Mouse (Mus musculus): ENCODE data around the gene Rgl1. TPM values are rescaled to one million over a fixed set of nuclear protein-coding genes. Genes with fewer than 3 reads are reported as not detected.
A peak's percentile ranks its signal among the peaks of the same experiment; 100 is the strongest.

The Rgl1 gene
- 1.2 and 1.3 TPM in 2 replicates for total RNA-seq (2012; rRNA removed)

- Histone ChIP-seq H3K4me1 (ENCODE audit: control insufficient read depth in 2 of 2, insufficient read depth in 2 of 2, low read length in 2 of 2, poor library complexity in 1 of 2) (peaks cover 0 to 2% of the 10 kb centered on the region in 2 experiments; a peak in 1 of 4 replicates), H3K4me3 (ENCODE audit: insufficient read depth in 1 of 2, low read depth in 1 of 2, low read length in 2 of 2, poor library complexity in 1 of 2, severe bottlenecking in 1 of 2) (peak within 1 kb of the TSS; percentile 81 to 91), H3K27ac (ENCODE audit: insufficient read depth, low read depth, low read length, poor library complexity, severe bottlenecking) (no peak within 1 kb of the TSS), H3K36me3 (ENCODE audit: control insufficient read depth, insufficient read depth, low read length, poor library complexity, severe bottlenecking) (peaks cover 9% of the 10 kb centered on the region), H3K9ac (ENCODE audit: insufficient read depth, low read depth, low read length, poor library complexity, severe bottlenecking) (peak within 1 kb of the TSS; percentile 75), H3K9me3 (ENCODE audit: control insufficient read depth, insufficient read depth, low read depth, low read length) (no peaks in the 10 kb centered on the region)
- in situ Hi-C loops (cut with MboI; ENCODE audit: low sequenced_read_pairs in 2 of 2, unreplicated experiment in 2 of 2) = no loop called here
- no peak for TF ChIP-seq CHD2 (IDR thresholded peaks at IDR 0.05; ENCODE audit: low read depth, low read length)
- TF ChIP-seq ZNF384 (IDR thresholded peaks at IDR 0.05; ENCODE audit: low read depth, low read length) = no peak
- no peak for TF ChIP-seq MAFK (IDR thresholded peaks at IDR 0.05; ENCODE audit: insufficient read depth, low read depth, low read length)
- no peak for TF ChIP-seq ZC3H11A (IDR thresholded peaks at IDR 0.05; ENCODE audit: borderline replicate concordance, low read depth, low read length)
- no peak for TF ChIP-seq HCFC1 (IDR thresholded peaks at IDR 0.05; ENCODE audit: borderline replicate concordance, insufficient read depth, low read length)
- peak; percentile 91 for DNase-seq (ENCODE audit: low read depth, low spot score)
These were observed at the start of gene Rgl1, which contains the start of gene Arpc5 for GRCm38 (mm10) chr1:152766032-152766772. Gene Rgl1 (minus strand): TSS chr1:152766351. Gene Arpc5 (plus strand): TSS chr1:152766542.

GRCm38 (mm10) chr1:152815265-152815701 is 49.1 kb upstream of the Rgl1 start:
- H3K27ac ChIP-seq (ENCODE audit: insufficient read depth, low read depth, low read length, poor library complexity, severe bottlenecking) = no peak overlapping the region
- peaks cover 9 to 20% of the 10 kb centered on the region in 2 experiments; a peak in 3 of 4 replicates for H3K4me1 ChIP-seq (ENCODE audit: control insufficient read depth in 2 of 2, insufficient read depth in 2 of 2, low read length in 2 of 2, poor library complexity in 1 of 2)
- TF ChIP-seq ZNF384 (IDR thresholded peaks at IDR 0.05; ENCODE audit: low read depth, low read length) = peak; percentile 46; the same call in 1 of the 2 replicates
- no peak for TF ChIP-seq CHD2 (IDR thresholded peaks at IDR 0.05; ENCODE audit: low read depth, low read length)
- TF ChIP-seq MAFK (IDR thresholded peaks at IDR 0.05; ENCODE audit: insufficient read depth, low read depth, low read length) = no peak
- TF ChIP-seq HCFC1 (IDR thresholded peaks at IDR 0.05; ENCODE audit: borderline replicate concordance, insufficient read depth, low read length) = no peak
- DNase-seq (ENCODE audit: low read depth, low spot score) = peak; percentile 81
- peak overlapping the region in 1 of 2 experiments; percentile 58; a peak in 1 of 4 replicates for H3K4me3 ChIP-seq (ENCODE audit: insufficient read depth in 1 of 2, low read depth in 1 of 2, low read length in 2 of 2, poor library complexity in 1 of 2, severe bottlenecking in 1 of 2)
- H3K36me3 ChIP-seq (ENCODE audit: control insufficient read depth, insufficient read depth, low read length, poor library complexity, severe bottlenecking) = no peaks in the 10 kb centered on the region
- no peaks in the 10 kb centered on the region for H3K9me3 ChIP-seq (ENCODE audit: control insufficient read depth, insufficient read depth, low read depth, low read length)
- in situ Hi-C loops (cut with MboI; ENCODE audit: low sequenced_read_pairs in 2 of 2, unreplicated experiment in 2 of 2) = no loop called here
- H3K9ac ChIP-seq (ENCODE audit: insufficient read depth, low read depth, low read length, poor library complexity, severe bottlenecking) = no peak overlapping the region

- Histone ChIP-seq H3K4me3 (ENCODE audit: insufficient read depth in 1 of 2, low read depth in 1 of 2, low read length in 2 of 2, poor library complexity in 1 of 2, severe bottlenecking in 1 of 2) (no peak overlapping the region), H3K4me1 (ENCODE audit: control insufficient read depth in 2 of 2, insufficient read depth in 2 of 2, low read length in 2 of 2, poor library complexity in 1 of 2) (peaks cover 9 to 17% of the 10 kb centered on the region in 2 experiments; a peak in 3 of 4 replicates), H3K9ac (ENCODE audit: insufficient read depth, low read depth, low read length, poor library complexity, severe bottlenecking) (no peak overlapping the region), H3K9me3 (ENCODE audit: control insufficient read depth, insufficient read depth, low read depth, low read length) (no peaks in the 10 kb centered on the region), H3K27ac (ENCODE audit: insufficient read depth, low read depth, low read length, poor library complexity, severe bottlenecking) (no peak overlapping the region), H3K36me3 (ENCODE audit: control insufficient read depth, insufficient read depth, low read length, poor library complexity, severe bottlenecking) (no peaks in the 10 kb centered on the region)
- DNase-seq (ENCODE audit: low read depth, low spot score) = no peak
- in situ Hi-C loops (cut with MboI; ENCODE audit: low sequenced_read_pairs in 2 of 2, unreplicated experiment in 2 of 2) = no loop called here
- TF ChIP-seq HCFC1 (IDR thresholded peaks at IDR 0.05; ENCODE audit: borderline replicate concordance, insufficient read depth, low read length) = no peak
- no peak for TF ChIP-seq ZNF384 (IDR thresholded peaks at IDR 0.05; ENCODE audit: low read depth, low read length)
- no peak for TF ChIP-seq ZC3H11A (IDR thresholded peaks at IDR 0.05; ENCODE audit: borderline replicate concordance, low read depth, low read length)
- TF ChIP-seq MAFK (IDR thresholded peaks at IDR 0.05; ENCODE audit: insufficient read depth, low read depth, low read length) = no peak
- TF ChIP-seq CHD2 (IDR thresholded peaks at IDR 0.05; ENCODE audit: low read depth, low read length) = no peak
These were observed 44.6 kb upstream of the Rgl1 start for GRCm38 (mm10) chr1:152810533-152811439.

GRCm38 (mm10) chr1:152809541-152810252 is 43.5 kb upstream of the Rgl1 start:
- no peak for DNase-seq (ENCODE audit: low read depth, low spot score)
- TF ChIP-seq ZNF384 (IDR thresholded peaks at IDR 0.05; ENCODE audit: low read depth, low read length) (no peak), ZC3H11A (IDR thresholded peaks at IDR 0.05; ENCODE audit: borderline replicate concordance, low read depth, low read length) (no peak), HCFC1 (IDR thresholded peaks at IDR 0.05; ENCODE audit: borderline replicate concordance, insufficient read depth, low read length) (no peak), CHD2 (IDR thresholded peaks at IDR 0.05; ENCODE audit: low read depth, low read length) (no peak), MAFK (IDR thresholded peaks at IDR 0.05; ENCODE audit: insufficient read depth, low read depth, low read length) (no peak)
- no peaks in the 10 kb centered on the region for H3K36me3 ChIP-seq (ENCODE audit: control insufficient read depth, insufficient read depth, low read length, poor library complexity, severe bottlenecking)
- peaks cover 6 to 15% of the 10 kb centered on the region in 2 experiments; a peak in 2 of 4 replicates for H3K4me1 ChIP-seq (ENCODE audit: control insufficient read depth in 2 of 2, insufficient read depth in 2 of 2, low read length in 2 of 2, poor library complexity in 1 of 2)
- no peak overlapping the region for H3K4me3 ChIP-seq (ENCODE audit: insufficient read depth in 1 of 2, low read depth in 1 of 2, low read length in 2 of 2, poor library complexity in 1 of 2, severe bottlenecking in 1 of 2)
- in situ Hi-C loops (cut with MboI; ENCODE audit: low sequenced_read_pairs in 2 of 2, unreplicated experiment in 2 of 2) = no loop called here
- H3K9ac ChIP-seq (ENCODE audit: insufficient read depth, low read depth, low read length, poor library complexity, severe bottlenecking) = no peak overlapping the region
- no peak overlapping the region for H3K27ac ChIP-seq (ENCODE audit: insufficient read depth, low read depth, low read length, poor library complexity, severe bottlenecking)
- H3K9me3 ChIP-seq (ENCODE audit: control insufficient read depth, insufficient read depth, low read depth, low read length) = no peaks in the 10 kb centered on the region

Data from ES-E14 (cell line).